Mouse (Mus musculus) lung, embryonic 16.5 days (tissue): ENCODE results near the gene Ttc9c. TPM values are rescaled to one million over a fixed set of nuclear protein-coding genes. Genes with fewer than 3 reads are reported as not detected.
"Not testable (repeated sequence)": the region's sequence is repeated elsewhere in the genome, so short reads cannot be mapped to it uniquely, and the experiment has no call there.

ENCODE experiments used
- ATAC-seq: fragments of 200-750 bp; cut with Nextera tagmentation; 2 replicates; pipeline ENCODE4 v1.8.0; 2017; ENCODE audit warnings: low read depth, mild to moderate bottlenecking, moderate library complexity
- H3K27ac ChIP-seq: fragments of 300-500 bp; sonication (generic); 2 replicates; pipeline ENCODE4 v1.5.1; 2014; ENCODE audit warnings: mild to moderate bottlenecking, control low read depth, low read length
- H3K27me3 ChIP-seq: fragments of 300-500 bp; sonication (generic); 2 replicates; pipeline ENCODE4 v1.6.1; 2014; ENCODE audit warnings: low read depth, low read length, mixed read lengths; ENCODE audit not compliant: control insufficient read depth, insufficient read depth
- H3K36me3 ChIP-seq: fragments of 300-500 bp; sonication (generic); 2 replicates; pipeline ENCODE4 v1.6.1; 2014; ENCODE audit warnings: low read length; ENCODE audit not compliant: control insufficient read depth, insufficient read depth
- H3K4me1 ChIP-seq: fragments of 300-500 bp; sonication (generic); replicated peaks from 2 replicates; pipeline ENCODE4 v1.6.1; 2014; ENCODE audit warnings: low read length, mixed read lengths; ENCODE audit not compliant: control insufficient read depth, insufficient read depth
- H3K4me2 ChIP-seq: fragments of 300-500 bp; sonication (generic); 2 replicates; pipeline ENCODE4 v1.6.1; 2014; ENCODE audit warnings: low read depth, low read length, control low read depth
- H3K4me3 ChIP-seq: fragments of 300-500 bp; sonication (generic); 2 replicates; pipeline ENCODE4 v1.5.1; 2014; ENCODE audit warnings: mild to moderate bottlenecking, low read length, control low read depth
- H3K9ac ChIP-seq: fragments of 300-500 bp; sonication (generic); 2 replicates; pipeline ENCODE4 v1.6.1; 2014; ENCODE audit warnings: low read length, control low read depth
- H3K9me3 ChIP-seq: fragments of 300-500 bp; sonication (generic); 2 replicates; pipeline ENCODE4 v1.6.1; 2016; ENCODE audit warnings: low read length; ENCODE audit not compliant: control insufficient read depth
- WGBS: fragments of 180-500 bp; shearing (Covaris S2); extraction: QIAGEN DNeasy Blood & Tissue Kit; methylation state at CpG from one replicate; pipeline ENCODE4 v1.1.7; 2014; 5-methylcytosine and 5-hydroxymethylcytosine counted together
- polyA plus RNA-seq: library from polyadenylated mRNA; unstranded; fragments of >200 nt; fragmentation: Nextera tagmentation; extraction: Ambion mirVana; gene quantifications from 2 replicates; pipeline ENCODE4 v1.2.1, GENCODE M21; 2015

The Ttc9c gene
- polyA plus RNA-seq, 1 experiment from 2014 or later = 56.5 TPM

- no peak overlapping the region for H3K4me2 ChIP-seq
- H3K9me3 ChIP-seq = no peaks in the 10 kb centered on the region
- 61% methylated on average over 5 of the region's 5 CpGs for WGBS
- peaks cover 12% of the 10 kb centered on the region for H3K36me3 ChIP-seq
- H3K27ac ChIP-seq = no peak overlapping the region
- H3K27me3 ChIP-seq = no peaks in the 10 kb centered on the region
- 0 out of 2 replicates have a peak, but pooled peaks have one; percentile 1 for ATAC-seq
- H3K4me1 ChIP-seq = peaks cover 10% of the 10 kb centered on the region
- no peak overlapping the region for H3K4me3 ChIP-seq
- no peak overlapping the region for H3K9ac ChIP-seq
Observed at GRCm38 (mm10) chr19:8844371-8845129, 25.4 kb upstream of the Ttc9c start.

GRCm38 (mm10) chr19:8842961-8843360 lies 23.8 kb upstream of the Ttc9c start:
- no peak overlapping the region for H3K4me3 ChIP-seq
- no peak overlapping the region for H3K27ac ChIP-seq
- H3K9ac ChIP-seq = no peak overlapping the region
- ATAC-seq = no peak
- peaks cover 18% of the 10 kb centered on the region for H3K4me1 ChIP-seq
- no peak overlapping the region for H3K4me2 ChIP-seq
- peaks cover 12% of the 10 kb centered on the region for H3K36me3 ChIP-seq
- H3K27me3 ChIP-seq = no peaks in the 10 kb centered on the region
- H3K9me3 ChIP-seq = no peaks in the 10 kb centered on the region
- 84% methylated on average over 6 of the region's 6 CpGs for WGBS

- peak overlapping the region; percentile 84 for H3K4me2 ChIP-seq
- peaks cover 18% of the 10 kb centered on the region for H3K4me1 ChIP-seq
- H3K36me3 ChIP-seq = no peaks in the 10 kb centered on the region; the same call in 1 of the 2 replicates
- WGBS = 89% methylated on average over 7 of the region's 7 CpGs
- no peak for ATAC-seq
- H3K27me3 ChIP-seq = no peaks in the 10 kb centered on the region
- peak overlapping the region; percentile 66 for H3K4me3 ChIP-seq
- H3K9me3 ChIP-seq = no peaks in the 10 kb centered on the region
- no peak overlapping the region for H3K27ac ChIP-seq
- peak overlapping the region; percentile 70 for H3K9ac ChIP-seq
Observed at GRCm38 (mm10) chr19:8841012-8841411, 21.9 kb upstream of the Ttc9c start.

GRCm38 (mm10) chr19:8839908-8840791 lies 21.0 kb upstream of the Ttc9c start:
- Histone ChIP-seq H3K4me3 (peak overlapping the region; percentile 66), H3K27me3 (no peaks in the 10 kb centered on the region), H3K9me3 (no peaks in the 10 kb centered on the region), H3K4me1 (peaks cover 18% of the 10 kb centered on the region), H3K36me3 (no peaks in the 10 kb centered on the region; the same call in 1 of the 2 replicates), H3K9ac (peak overlapping the region; percentile 70), H3K27ac (no peak overlapping the region), H3K4me2 (peak overlapping the region; percentile 84)
- 26% methylated on average over 29 of the region's 29 CpGs for WGBS
- peak; percentile 73 for ATAC-seq

GRCm38 (mm10) chr19:8839103-8839907 lies 20.2 kb upstream of the Ttc9c start, which contains the start of gene Gng3:
Gene Gng3 (minus strand): TSS chr19:8839194.
- Histone ChIP-seq H3K4me1 (peaks cover 18% of the 10 kb centered on the region), H3K27me3 (no peaks in the 10 kb centered on the region), H3K9ac (peak within 1 kb of the TSS; percentile 89), H3K9me3 (no peaks in the 10 kb centered on the region), H3K27ac (peak within 1 kb of the TSS; percentile 98), H3K4me2 (peak within 1 kb of the TSS; percentile 95), H3K4me3 (peak within 1 kb of the TSS; percentile 64), H3K36me3 (peaks cover 6% of the 10 kb centered on the region)
- WGBS = 71% methylated on average over 11 of the region's 11 CpGs
- no peak for ATAC-seq

- peak overlapping the region; percentile 64 for H3K4me3 ChIP-seq
- H3K4me1 ChIP-seq = peaks cover 18% of the 10 kb centered on the region
- ATAC-seq = no peak
- H3K9ac ChIP-seq = peak overlapping the region; percentile 89
- peaks cover 12% of the 10 kb centered on the region for H3K36me3 ChIP-seq
- H3K9me3 ChIP-seq = no peaks in the 10 kb centered on the region
- peak overlapping the region; percentile 95 for H3K4me2 ChIP-seq
- peak overlapping the region; percentile 98 for H3K27ac ChIP-seq
- WGBS = 15% methylated on average over 15 of the region's 15 CpGs
- no peaks in the 10 kb centered on the region for H3K27me3 ChIP-seq
Observed at GRCm38 (mm10) chr19:8838041-8838730, 19.1 kb upstream of the Ttc9c start.

- H3K36me3 ChIP-seq = peaks cover 20% of the 10 kb centered on the region
- H3K4me2 ChIP-seq = peak within 1 kb of the TSS; percentile 95
- H3K9me3 ChIP-seq = no peaks in the 10 kb centered on the region
- ATAC-seq = peak; percentile 85
- peaks cover 18% of the 10 kb centered on the region for H3K4me1 ChIP-seq
- peak within 1 kb of the TSS; percentile 89 for H3K9ac ChIP-seq
- no peaks in the 10 kb centered on the region for H3K27me3 ChIP-seq
- H3K4me3 ChIP-seq = peak within 1 kb of the TSS; percentile 64
- peak within 1 kb of the TSS; percentile 98 for H3K27ac ChIP-seq
- 1% methylated on average over 38 of the region's 38 CpGs for WGBS
Observed at GRCm38 (mm10) chr19:8837251-8837791, 18.2 kb upstream of the Ttc9c start, which contains the start of gene Bscl2. Gene Bscl2 (plus strand): TSS chr19:8837467.

- peaks cover 30% of the 10 kb centered on the region for H3K36me3 ChIP-seq
- not testable (repeated sequence) for ATAC-seq, H3K4me2 ChIP-seq, H3K4me3 ChIP-seq, H3K9ac ChIP-seq, H3K27me3 ChIP-seq, H3K9me3 ChIP-seq, H3K27ac ChIP-seq
- H3K4me1 ChIP-seq = peaks cover 18% of the 10 kb centered on the region
- WGBS = 97% methylated on average over 10 of the region's 10 CpGs
Observed at GRCm38 (mm10) chr19:8836327-8836726, 17.2 kb upstream of the Ttc9c start.
